Mouse (Mus musculus) R1 (cell line): ENCODE measurements around the gene Nanos1.

ENCODE experiments used
- DNase-seq: peaks from one replicate; pipeline ENCODE4 v3.0.0-alpha.2; 2018; ENCODE audit warnings: low read depth, low spot score

Nanos1 gene

DNA sequence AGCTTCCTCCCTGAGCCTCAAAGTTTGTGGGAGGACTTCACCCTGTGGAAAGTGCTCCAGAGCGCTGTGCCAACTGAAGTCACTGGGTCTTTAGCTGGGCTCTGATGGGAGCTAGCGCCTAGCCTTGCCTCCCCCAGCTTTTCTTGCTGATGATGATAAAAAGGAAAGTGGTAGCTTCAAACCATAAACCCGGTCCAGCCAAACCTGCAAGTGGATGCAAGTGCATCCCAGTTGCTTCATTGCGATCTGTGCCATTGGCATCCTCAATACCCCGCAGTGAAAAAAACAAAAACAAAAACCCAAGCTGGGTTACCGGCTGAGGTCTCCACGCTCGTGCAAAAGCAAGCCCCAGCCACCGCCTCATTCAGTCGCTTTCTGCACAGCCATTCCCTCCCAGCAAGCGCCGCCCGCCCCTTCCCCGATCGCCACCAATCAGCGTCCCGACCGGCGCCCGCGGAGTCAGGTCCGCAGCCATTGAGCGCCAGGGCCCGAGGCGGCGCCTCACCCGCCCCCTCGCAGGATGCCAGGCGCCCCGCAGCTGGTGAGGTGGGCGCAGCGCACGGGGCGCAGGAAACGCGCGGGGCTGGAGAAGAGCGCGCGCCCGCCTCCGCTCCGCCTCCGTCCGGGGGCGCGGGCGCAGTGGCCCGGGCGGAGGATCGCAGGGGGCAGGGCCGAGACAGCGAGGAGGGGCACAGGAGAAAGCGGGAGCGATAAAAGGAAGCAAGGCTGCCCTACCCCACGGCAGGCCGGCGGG is at the start of gene Nanos1:
Gene Nanos1, plus strand, starts transcription at position 550 of the 754 bp plus-strand sequence.
- DNase-seq = peak; percentile 92

DNA sequence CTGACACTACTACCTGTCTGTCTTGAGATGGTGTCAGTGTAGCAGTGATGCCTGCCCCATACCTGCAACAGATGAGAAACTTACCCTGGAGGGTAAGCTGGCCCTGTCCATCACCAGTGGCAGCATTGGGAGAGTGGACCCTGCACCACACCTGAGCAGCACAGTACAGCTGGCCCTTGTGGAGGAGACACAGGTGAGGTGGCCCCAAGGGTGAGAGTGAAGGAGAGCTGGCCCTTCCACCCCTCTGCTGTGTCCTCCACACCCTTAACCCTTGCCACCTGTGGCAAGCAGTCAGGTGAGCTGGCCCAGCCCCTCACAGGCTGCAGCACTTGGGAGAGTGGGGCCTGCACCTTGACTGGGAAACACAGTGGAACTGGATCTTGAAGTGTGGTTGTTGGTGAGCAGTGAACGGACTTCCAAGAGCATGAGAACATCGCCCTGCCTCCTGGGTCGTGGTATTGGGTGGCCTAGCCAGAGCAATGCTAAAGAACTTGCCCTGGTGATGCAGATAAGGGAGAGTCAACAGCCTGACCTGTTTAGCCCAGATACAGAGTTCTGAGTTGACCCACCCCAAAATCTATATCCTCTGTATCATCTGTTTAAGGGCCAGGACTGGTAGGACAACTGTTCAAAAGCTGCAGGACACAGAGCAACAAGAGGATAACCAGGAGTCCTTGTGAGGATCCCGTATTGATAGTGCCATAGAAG is 46.4 kb upstream of the Nanos1 start:
- DNase-seq = no peak

DNA sequence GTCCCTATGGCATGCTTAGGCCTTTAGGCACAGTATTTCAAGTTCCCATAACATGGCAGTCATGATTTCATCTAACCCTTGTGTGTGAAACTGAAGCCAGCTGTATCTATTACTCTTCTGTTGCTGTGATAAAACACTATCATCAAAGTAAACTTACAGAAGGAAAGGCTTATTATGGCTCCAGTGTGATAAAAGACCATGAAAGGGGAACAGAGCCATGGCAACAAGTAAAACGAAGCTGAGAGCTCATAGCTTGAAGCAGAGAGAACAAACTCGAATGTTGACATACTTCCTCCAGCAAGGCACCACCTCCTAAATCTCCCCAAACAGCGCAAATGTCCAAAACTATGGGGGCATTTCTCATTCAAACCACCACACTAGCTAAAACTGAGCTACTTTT is 45.6 kb upstream of the Nanos1 start:
- no peak for DNase-seq

DNA sequence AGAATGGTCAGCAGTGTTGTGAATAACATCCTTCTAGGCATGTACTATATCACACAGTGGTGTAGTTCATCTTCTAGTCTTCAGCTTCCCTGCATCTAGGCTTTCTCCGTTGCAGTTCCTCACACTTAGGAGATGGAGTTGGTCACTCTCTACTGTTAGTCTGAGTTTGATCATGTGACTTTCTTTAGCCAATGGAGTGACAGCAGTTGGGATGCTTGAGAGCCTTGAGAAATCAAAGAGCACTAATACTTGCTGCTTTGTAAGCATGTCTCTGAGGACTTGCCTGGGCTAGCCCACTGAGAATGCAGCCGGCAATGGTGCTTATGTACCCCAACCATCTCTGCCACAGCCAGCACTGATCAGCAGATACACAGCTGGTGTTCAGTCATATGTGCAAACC is 43.2 kb upstream of the Nanos1 start:
- DNase-seq = peak; percentile 42

DNA sequence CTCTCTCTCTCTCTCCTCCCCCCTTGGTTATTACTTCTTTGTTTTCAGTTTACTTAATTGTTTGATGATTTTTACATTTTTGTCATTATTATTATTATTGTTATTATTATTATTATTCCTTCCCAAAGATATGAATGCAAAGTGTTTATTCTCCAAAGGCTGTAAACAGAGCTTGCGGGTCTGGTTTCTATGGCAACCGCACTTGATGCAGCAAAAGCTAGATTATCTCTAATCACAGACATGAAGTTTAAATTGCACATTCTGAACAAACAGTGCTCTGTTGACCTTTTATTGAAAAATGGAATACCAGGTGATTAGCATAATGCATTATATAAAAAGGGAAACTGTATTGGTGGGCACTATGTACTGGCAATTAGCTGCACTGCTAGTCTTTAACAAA is 39.4 kb upstream of the Nanos1 start:
- DNase-seq = no peak

DNA sequence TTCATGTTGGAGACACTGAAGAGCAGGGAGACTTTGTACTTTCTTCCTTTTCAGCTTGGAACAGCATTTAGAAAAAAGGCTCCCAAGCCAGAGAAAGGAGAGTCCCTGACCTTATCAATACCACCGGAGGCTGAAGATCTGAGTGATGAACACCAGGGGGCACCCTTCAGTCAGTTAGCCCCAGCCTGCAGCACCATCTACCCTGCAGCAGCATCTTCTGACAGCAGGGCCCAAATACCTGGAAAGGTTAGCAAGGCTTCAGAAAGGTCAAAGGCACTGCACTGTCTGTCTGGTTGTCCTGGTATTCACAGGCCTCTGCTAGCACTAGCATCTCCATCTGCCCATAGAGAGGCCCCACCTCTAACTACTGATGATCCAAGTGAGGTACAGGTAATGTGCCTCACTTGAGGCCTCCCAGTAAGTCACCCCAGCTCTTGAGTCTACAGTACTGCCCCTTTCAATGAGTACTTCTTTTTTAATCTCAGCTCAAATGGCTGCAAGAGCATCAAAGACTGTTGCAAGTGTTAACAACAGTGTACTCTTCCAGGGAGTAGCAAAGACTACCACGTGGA is 25.4 kb upstream of the Nanos1 start:
- DNase-seq = peak; percentile 73

DNA sequence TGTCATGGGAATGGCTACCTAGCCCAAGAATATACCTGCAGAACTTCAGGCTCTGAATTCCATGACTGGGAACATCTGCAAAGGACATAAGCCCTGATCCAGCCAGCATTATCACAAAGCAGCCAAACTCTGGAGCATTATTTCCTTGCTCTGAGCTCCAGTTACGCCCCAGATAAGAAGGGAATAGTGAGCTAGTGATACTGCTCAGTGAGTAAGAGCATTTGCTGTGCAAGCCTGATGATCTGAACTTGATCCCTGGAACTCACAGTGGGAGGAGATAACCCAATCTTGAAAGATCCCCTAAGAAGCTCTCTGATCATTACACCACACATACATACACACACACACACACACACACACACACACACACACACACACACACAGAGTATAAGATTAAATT is 24.5 kb upstream of the Nanos1 start:
- no peak for DNase-seq

DNA sequence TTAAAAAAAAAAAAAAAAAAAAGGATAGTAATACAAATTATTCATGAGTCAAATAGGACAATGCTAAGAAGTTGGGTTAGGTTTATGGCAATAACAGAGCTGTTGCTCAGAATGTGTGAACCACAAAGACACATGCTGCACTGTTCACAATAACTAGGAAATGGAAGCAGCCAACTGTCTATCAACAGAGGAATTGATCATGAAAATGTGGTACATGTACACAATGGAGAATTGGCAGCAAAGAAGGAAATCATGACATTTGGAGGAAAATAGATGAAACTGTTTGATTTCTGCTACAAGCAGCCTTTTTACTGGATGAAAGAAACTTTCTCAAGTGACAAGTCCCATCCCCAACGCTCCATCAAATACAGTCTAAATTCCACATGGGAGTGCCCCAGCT is 23.8 kb upstream of the Nanos1 start:
- no peak for DNase-seq

DNA sequence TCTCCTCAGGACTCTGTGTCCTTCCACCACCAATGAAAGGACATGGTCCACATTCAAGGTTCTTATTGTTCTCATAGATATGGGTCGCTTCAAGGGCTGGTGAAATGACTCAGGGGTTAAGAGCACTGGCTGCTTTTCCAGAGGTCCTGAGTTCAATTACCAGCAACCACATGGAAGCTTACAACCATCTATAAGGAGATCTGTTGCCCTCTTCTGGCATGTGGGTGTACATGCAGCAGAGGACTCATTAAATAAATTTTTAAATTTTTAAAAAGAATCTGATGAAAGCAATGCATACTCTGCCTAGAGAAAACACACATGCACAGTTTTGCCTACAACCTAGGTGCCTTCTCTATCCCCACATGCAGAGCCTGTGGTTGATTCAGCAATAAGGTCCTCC is 15.2 kb upstream of the Nanos1 start:
- no peak for DNase-seq

DNA sequence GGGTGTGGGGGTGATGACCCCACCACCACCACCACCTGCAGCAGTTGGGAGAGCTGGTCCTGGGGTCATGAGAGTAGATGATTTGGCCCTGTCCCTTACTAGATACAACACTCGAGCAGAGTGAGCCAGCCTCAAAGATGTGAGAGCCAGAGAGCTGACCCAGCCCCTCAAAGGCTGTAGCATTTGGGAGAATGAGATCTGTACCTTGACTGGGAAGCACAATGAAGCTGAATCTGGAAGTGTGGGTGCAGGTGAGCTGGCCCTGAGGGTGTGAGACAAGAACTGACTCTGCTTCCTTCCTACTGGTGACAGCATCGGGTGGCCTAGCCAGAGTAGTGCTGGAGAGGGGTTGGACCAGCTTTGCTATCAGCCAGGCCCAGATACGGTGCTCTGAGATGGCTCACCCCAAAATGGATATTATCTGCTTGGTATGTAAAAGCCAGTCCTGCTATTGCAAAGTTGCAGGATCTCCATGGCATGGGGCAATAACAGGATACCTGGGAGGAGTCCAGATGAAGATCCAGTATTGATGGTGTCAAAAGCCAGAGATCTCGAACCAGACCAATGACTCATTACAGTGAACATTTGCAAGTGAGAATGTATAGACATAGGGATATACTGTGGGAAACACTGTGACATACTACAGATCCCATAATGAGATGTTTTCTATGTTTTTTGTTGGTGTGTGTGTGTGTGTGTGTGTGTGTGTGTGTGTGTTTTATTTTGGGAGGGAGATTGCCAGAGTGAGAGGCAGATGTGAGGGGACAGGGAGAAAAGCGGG is 11.8 kb upstream of the Nanos1 start:
- DNase-seq = no peak

DNA sequence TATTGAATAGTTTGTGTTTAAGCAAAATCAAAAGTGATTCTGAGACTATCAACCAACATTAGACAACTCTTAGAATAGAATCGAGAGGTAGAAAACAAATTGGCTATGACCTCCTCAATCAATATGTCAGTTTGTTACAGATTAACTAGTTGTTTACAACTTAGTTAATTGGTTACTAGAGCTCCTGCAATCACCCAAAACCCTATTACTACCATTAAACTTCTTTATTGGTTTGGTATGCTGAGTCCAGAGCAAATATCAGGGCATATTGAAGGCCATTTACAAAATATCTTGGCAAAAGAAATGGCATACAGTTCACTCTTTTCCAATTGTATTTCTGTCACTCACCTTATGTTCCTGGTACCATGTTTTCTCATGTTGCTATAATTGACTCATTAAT is 8.0 kb upstream of the Nanos1 start:
- DNase-seq = no peak

DNA sequence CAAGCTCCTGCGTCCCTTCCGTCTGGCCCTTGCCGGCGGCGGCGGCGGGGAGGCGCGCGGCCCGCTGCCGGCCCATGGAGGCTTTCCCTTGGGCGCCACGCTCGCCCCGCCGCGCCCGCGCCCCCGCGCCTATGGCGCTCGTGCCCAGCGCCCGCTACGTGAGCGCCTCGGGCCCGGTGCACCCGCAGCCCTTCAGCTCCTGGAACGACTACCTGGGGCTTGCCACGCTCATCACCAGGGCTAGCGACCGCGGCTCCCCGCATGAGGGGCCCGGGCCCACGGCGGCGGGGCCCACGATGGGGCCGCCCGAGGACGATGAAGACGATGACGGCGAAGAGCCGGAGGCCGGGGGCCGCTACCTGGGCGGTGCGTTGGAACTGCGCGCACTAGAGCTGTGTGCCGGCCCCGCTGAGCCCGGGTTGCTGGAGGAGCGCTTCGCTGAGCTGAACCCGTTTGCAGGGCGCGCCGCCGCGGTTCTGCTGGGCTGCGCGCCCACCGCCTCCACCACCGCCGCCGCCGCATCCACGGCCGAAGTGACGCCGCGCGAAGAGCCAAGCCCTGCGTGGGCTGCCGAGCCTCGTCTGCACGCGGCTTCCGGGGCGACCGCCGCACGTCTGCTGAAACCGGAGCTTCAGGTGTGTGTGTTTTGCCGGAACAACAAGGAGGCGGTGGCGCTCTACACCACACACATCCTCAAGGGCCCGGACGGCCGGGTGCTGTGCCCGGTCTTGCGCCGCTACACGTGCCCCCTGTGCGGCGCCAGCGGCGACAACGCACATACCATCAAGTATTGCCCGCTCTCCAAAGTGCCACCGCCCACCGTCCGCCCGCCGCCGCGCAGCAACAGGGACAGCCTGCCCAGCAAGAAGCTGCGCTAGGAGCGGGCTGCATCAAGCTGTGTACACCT is 658 bp downstream of the Nanos1 start:
- peak; percentile 73 for DNase-seq

DNA sequence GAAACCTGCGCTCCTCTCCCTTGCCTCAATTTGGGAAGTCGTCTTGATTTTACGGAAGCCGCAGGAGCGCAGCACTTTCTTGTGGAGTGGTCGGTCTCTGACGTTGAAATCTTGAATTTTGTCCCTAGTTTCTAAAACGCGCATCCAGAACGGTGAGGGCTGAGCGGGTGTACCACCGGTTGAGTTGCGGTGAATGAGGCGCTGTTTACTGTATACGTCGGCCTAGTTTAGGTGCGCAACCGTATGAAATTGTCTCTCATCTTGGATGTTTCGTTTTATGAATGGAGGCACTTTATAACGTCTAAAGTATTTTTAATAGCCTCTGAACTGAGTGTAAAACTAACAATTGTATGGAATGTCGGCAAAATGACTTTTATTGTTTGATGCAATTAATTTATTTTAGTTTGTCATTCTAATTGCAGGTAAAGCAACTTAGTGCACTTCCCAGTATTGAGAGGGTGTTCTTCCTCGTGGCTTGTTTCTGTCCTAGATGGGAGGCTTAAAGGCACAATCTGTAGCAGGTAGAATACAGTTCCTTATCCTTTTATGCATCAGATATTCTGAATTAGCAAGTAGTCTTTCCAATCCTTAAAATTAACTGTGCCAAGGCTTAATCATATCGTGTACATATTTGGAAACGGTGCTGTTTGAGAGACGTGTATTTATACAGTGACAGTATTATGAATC is 1.5 kb downstream of the Nanos1 start:
- DNase-seq = no peak

DNA sequence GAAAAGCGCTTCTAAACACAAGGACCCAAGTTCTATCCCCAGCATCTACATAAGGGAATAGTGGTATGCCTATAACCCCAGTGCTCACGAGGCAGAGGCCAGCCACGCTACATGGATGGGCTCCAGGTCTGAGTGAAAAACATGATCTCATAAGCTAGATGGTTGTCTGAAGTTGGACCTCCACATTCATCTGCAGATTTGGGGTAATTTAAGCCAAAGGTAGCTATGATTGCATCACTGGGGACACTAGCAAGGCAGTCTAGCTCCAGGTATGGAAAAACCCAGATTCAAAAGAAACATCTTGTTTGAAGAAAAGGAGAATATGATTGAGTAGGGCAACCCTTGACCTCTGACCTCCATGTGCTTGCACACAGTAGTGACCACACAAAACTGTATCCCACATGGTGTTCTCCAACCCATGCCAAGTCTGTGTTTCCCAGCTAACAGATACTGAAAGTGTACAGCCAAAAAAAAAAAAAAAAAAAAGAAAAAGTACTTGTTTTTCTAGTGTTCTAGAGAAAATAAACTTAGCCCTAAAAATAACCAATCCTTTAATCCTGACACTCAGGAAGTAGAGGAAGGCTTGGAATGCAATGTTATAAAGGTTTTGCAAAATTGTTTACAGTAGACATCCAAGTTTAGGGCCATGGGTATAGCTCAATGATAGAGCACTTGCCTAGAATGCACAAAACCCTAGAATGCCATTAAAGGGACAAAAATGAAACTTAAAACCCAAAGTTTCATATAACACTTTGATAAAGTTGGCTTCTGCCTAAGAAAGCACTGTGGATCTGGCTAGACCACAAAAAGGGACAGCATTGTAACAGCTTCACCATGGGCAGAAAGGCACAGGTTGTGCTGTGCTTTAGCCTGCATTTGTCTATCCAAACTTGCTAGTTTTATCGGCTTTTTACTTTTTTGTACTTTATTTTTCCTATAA is 3.4 kb downstream of the Nanos1 start:
- no peak for DNase-seq

DNA sequence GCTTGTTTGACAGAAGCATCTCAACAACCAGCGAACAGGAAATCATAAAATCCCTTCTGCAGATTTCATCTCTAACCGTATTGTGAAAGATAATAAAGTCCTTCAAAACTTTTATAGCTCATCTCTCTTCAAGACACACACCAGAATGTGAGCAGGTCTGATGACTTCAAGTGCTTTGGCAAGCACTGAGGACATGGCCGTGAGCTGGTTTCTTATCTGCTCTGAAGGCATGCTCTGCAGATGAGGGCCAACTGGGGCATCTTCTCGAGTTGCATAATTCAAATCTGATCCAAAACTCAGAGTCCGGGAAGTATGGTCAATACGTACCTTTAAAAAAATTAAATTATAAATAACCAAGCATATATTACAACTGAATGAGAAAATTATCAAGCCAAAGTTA is 17.6 kb downstream of the Nanos1 start:
- no peak for DNase-seq

DNA sequence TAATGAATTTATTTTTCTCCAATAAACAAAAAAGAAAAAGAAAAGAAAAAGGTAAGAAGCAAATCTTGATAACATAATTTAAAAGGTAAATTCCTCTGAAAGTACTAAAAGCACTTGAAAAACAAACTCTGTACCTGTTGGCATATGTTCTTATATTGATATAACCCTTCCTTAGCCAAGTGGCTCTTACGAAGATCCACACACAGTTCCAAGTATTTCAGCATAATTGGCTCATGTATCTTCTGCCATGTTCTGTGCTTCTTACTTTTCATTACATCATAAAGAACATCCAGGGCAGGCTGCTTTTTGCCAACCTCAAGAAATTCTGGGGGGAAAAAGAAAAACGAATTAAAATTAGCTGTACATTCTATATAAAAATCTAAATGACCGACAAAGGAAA is 26.2 kb downstream of the Nanos1 start:
- no peak for DNase-seq

DNA sequence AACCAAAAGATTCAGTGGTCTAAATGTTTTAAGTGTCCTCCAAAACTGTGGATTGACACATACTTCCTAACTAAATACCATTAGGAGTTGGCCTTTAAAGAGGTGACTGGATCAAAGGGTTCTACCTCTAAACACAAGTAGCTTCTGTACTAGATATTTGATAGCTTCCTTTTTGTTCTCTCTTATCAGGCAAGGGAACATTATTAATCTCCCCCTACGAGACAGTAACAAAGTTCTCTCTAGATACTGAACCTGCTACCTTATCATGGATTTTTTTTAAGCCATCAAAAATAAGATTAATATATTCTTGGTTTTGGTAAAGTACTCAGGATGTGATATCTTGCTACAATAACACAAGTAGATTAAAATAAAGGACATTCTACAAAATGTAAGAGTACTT is 28.9 kb downstream of the Nanos1 start:
- DNase-seq = no peak

DNA sequence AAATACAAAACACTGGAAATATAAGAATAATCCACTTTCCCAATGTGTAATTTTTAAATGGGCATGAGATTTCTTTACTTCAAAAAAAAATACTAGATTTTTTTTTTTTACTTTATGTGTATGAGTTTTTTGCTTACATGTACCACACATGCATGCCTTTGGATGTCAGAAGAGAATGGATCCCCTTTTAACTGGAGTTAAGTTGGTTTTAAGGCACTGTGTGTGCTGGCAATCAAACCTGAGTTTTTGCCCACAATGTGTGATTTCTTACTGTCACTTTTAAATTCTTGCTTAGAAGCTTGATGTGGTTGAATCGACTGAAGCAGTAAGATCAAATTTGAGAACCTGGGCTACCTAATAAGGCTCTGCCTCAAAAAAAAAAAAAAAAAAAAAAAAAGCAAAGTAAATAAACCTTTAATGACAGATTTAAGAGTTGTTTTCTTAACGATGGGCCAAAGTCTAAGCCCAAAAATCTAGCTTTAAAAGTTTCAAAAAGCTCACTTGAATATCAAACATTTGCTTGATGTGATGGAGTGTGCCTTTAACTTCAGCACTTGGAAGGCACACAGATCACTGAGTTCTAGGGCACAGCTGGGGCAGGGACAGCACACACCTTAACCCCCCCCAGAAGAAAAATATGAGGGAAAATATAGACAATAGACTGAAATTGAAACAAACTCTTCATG is 31.8 kb downstream of the Nanos1 start:
- no peak for DNase-seq
